Mouse (Mus musculus): ENCODE measurements around the gene Olfr910. TPM values are rescaled to one million over a fixed set of nuclear protein-coding genes. Genes with fewer than 3 reads are reported as not detected.

Gene Olfr910
- polyA plus RNA-seq (2016; fragmentation: Nextera tagmentation; extraction: Ambion mirVana), result not detected in 2 replicates

DNA sequence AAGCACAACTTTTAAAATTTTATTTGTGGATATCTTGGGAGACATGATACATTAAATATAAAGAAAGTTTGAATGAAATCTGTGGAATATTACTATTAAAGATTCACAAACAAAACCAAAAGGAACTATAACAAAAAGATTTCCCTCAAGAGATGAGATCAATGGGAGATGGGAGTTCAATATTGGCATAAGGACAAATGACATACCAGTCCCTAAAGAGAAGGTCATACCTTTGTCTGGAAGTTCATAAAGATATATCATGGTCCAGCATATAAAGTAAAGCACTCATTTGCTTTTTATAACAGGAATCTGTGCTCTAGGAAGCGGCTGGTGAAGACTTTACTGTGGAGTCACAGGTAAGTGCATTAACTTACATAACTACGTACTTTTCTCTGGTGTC, at the start of gene Olfr910:
Gene Olfr910, plus strand, starts transcription at position 301 of the 400 bp plus-strand sequence.
- no peak within 1 kb of the TSS for H3K9ac ChIP-seq (replicated peaks)
- H3K4me1 ChIP-seq, result no peaks in the 10 kb centered on the region
- no peaks in the 10 kb centered on the region for H3K9me3 ChIP-seq
- no peak within 1 kb of the TSS for H3K27ac ChIP-seq (replicated peaks)
- no peaks in the 10 kb centered on the region for H3K36me3 ChIP-seq
- WGBS, result 86% methylated on average over 2 of the region's 2 CpGs
- H3K4me2 ChIP-seq (replicated peaks), result no peak within 1 kb of the TSS
- no peak within 1 kb of the TSS for H3K4me3 ChIP-seq
- H3K27me3 ChIP-seq, result no peaks in the 10 kb centered on the region
- no peak for ATAC-seq (ENCODE audit: low FRiP score, low read depth)

DNA sequence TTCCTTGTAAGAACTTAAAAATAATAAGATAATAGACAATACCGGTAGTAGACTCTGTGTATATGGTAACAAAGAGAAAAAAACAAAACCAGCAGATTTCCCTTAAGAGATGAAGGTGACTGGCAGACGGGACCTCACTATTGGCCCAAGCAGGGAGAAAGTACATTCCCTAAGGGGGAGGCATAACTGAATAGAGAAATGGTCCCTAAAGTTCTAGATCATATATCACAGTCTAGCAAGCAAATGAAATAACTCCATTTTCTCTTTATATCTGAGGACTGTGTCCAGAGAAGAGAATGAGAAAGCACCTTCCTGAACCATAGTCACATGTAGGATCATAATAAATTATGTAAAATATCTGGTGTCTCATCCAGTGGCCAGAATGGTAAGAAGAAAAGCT, 42.1 kb upstream of the Olfr910 start, which contains the start of gene Olfr907:
Gene Olfr907, plus strand, starts transcription at position 301 of the 400 bp plus-strand sequence.
- H3K4me1 ChIP-seq, result no peaks in the 10 kb centered on the region
- no peak within 1 kb of the TSS for H3K4me2 ChIP-seq (replicated peaks)
- no peak within 1 kb of the TSS for H3K27ac ChIP-seq (replicated peaks)
- H3K36me3 ChIP-seq, result no peaks in the 10 kb centered on the region
- ATAC-seq (ENCODE audit: low FRiP score, low read depth), result no peak
- no peak within 1 kb of the TSS for H3K4me3 ChIP-seq
- H3K9ac ChIP-seq (replicated peaks), result no peak within 1 kb of the TSS
- H3K27me3 ChIP-seq, result no peaks in the 10 kb centered on the region
- no peaks in the 10 kb centered on the region for H3K9me3 ChIP-seq
- 78% methylated on average over 2 of the region's 2 CpGs for WGBS

- no peak overlapping the region for H3K27ac ChIP-seq (replicated peaks)
- ATAC-seq (ENCODE audit: low FRiP score, low read depth), result no peak
- H3K9me3 ChIP-seq, result no peaks in the 10 kb centered on the region
- H3K4me2 ChIP-seq (replicated peaks), result no peak overlapping the region
- H3K4me1 ChIP-seq, result no peaks in the 10 kb centered on the region
- H3K36me3 ChIP-seq, result no peaks in the 10 kb centered on the region
- 80% methylated on average over 2 of the region's 2 CpGs for WGBS
- no peak overlapping the region for H3K9ac ChIP-seq (replicated peaks)
- H3K27me3 ChIP-seq, result no peaks in the 10 kb centered on the region
- no peak overlapping the region for H3K4me3 ChIP-seq
Observed at GRCm38 (mm10) chr9:38512353-38512752, 25.3 kb upstream of the Olfr910 start.

- no peaks in the 10 kb centered on the region for H3K36me3 ChIP-seq
- H3K9me3 ChIP-seq, result no peaks in the 10 kb centered on the region
- 65% methylated on average over 1 of the region's 1 CpGs for WGBS
- no peaks in the 10 kb centered on the region for H3K27me3 ChIP-seq
- H3K9ac ChIP-seq (replicated peaks), result no peak within 1 kb of the TSS
- H3K4me1 ChIP-seq, result no peaks in the 10 kb centered on the region
- no peak for ATAC-seq (ENCODE audit: low FRiP score, low read depth)
- H3K4me2 ChIP-seq (replicated peaks), result no peak within 1 kb of the TSS
- H3K27ac ChIP-seq (replicated peaks), result no peak within 1 kb of the TSS
- H3K4me3 ChIP-seq, result no peak within 1 kb of the TSS
Observed at GRCm38 (mm10) chr9:38521280-38521679, 16.4 kb upstream of the Olfr910 start, which contains the start of gene Olfr911-ps1. TSS of gene Olfr911-ps1 (plus strand) at chr9:38521580.

GRCm38 (mm10) chr9:38579878-38580277, 42.2 kb downstream of the Olfr910 start, which contains the start of gene Olfr912:
TSS of gene Olfr912 (plus strand) at chr9:38580178.
- no peak within 1 kb of the TSS for H3K27ac ChIP-seq (replicated peaks)
- H3K36me3 ChIP-seq, result no peaks in the 10 kb centered on the region
- H3K4me1 ChIP-seq, result no peaks in the 10 kb centered on the region
- no peak within 1 kb of the TSS for H3K4me3 ChIP-seq
- no peaks in the 10 kb centered on the region for H3K27me3 ChIP-seq
- 69% methylated on average over 1 of the region's 1 CpGs for WGBS
- H3K9me3 ChIP-seq, result no peaks in the 10 kb centered on the region
- no peak for ATAC-seq (ENCODE audit: low FRiP score, low read depth)
- H3K4me2 ChIP-seq (replicated peaks), result no peak within 1 kb of the TSS
- H3K9ac ChIP-seq (replicated peaks), result no peak within 1 kb of the TSS

Other genes starting within 250 kb of the Olfr910 start
- not detected in 2 replicates for gene Olfr896-ps1, start 246.7 kb upstream of the Olfr910 start, polyA plus RNA-seq (2016; fragmentation: Nextera tagmentation; extraction: Ambion mirVana)
- gene Olfr25, start 208.8 kb upstream of the Olfr910 start, polyA plus RNA-seq (2016; fragmentation: Nextera tagmentation; extraction: Ambion mirVana), result not detected in 2 replicates
- gene Olfr898, start 189.4 kb upstream of the Olfr910 start, polyA plus RNA-seq (2016; fragmentation: Nextera tagmentation; extraction: Ambion mirVana), result not detected in 2 replicates
- gene Olfr250, start 171.0 kb upstream of the Olfr910 start, polyA plus RNA-seq (2016; fragmentation: Nextera tagmentation; extraction: Ambion mirVana), result not detected in 2 replicates
- gene Olfr251, start 160.8 kb upstream of the Olfr910 start, polyA plus RNA-seq (2016; fragmentation: Nextera tagmentation; extraction: Ambion mirVana), result not detected in 2 replicates
- not detected in 2 replicates for gene Olfr147, start 136.2 kb upstream of the Olfr910 start, polyA plus RNA-seq (2016; fragmentation: Nextera tagmentation; extraction: Ambion mirVana)
- not detected in 2 replicates for gene Olfr901, start 108.4 kb upstream of the Olfr910 start, polyA plus RNA-seq (2016; fragmentation: Nextera tagmentation; extraction: Ambion mirVana)
- not detected in 2 replicates for gene Olfr902, start 90.2 kb upstream of the Olfr910 start, polyA plus RNA-seq (2016; fragmentation: Nextera tagmentation; extraction: Ambion mirVana)
- gene Olfr904, start 74.7 kb upstream of the Olfr910 start, polyA plus RNA-seq (2016; fragmentation: Nextera tagmentation; extraction: Ambion mirVana), result not detected in 2 replicates
- gene Olfr905, start 66.7 kb upstream of the Olfr910 start, polyA plus RNA-seq (2016; fragmentation: Nextera tagmentation; extraction: Ambion mirVana), result not detected in 2 replicates
- gene Olfr906, start 50.8 kb upstream of the Olfr910 start, polyA plus RNA-seq (2016; fragmentation: Nextera tagmentation; extraction: Ambion mirVana), result not detected in 2 replicates
- not detected in 2 replicates for gene Olfr907, start 42.0 kb upstream of the Olfr910 start, polyA plus RNA-seq (2016; fragmentation: Nextera tagmentation; extraction: Ambion mirVana)
- not detected in 2 replicates for gene Olfr911-ps1, start 16.3 kb upstream of the Olfr910 start, polyA plus RNA-seq (2016; fragmentation: Nextera tagmentation; extraction: Ambion mirVana)
- not detected in 2 replicates for gene Olfr912, start 42.3 kb downstream of the Olfr910 start, polyA plus RNA-seq (2016; fragmentation: Nextera tagmentation; extraction: Ambion mirVana)
- not detected in 2 replicates for gene Olfr913, start 54.9 kb downstream of the Olfr910 start, polyA plus RNA-seq (2016; fragmentation: Nextera tagmentation; extraction: Ambion mirVana)
- not detected in 2 replicates for gene Olfr914, start 67.3 kb downstream of the Olfr910 start, polyA plus RNA-seq (2016; fragmentation: Nextera tagmentation; extraction: Ambion mirVana)
- gene Olfr916, start 122.0 kb downstream of the Olfr910 start, polyA plus RNA-seq (2016; fragmentation: Nextera tagmentation; extraction: Ambion mirVana), result not detected in 2 replicates
- gene Olfr917, start 128.0 kb downstream of the Olfr910 start, polyA plus RNA-seq (2016; fragmentation: Nextera tagmentation; extraction: Ambion mirVana), result not detected in 2 replicates
- gene Olfr918, start 136.8 kb downstream of the Olfr910 start, polyA plus RNA-seq (2016; fragmentation: Nextera tagmentation; extraction: Ambion mirVana), result not detected in 2 replicates
- gene Olfr919, start 165.8 kb downstream of the Olfr910 start, polyA plus RNA-seq (2016; fragmentation: Nextera tagmentation; extraction: Ambion mirVana), result not detected in 2 replicates
- gene Vwa5a, start 180.4 kb downstream of the Olfr910 start, polyA plus RNA-seq (2016; fragmentation: Nextera tagmentation; extraction: Ambion mirVana), result 7.9 and 9.0 TPM in 2 replicates
- not detected in 2 replicates for gene Olfr920, start 214.4 kb downstream of the Olfr910 start, polyA plus RNA-seq (2016; fragmentation: Nextera tagmentation; extraction: Ambion mirVana)
- gene Olfr921, start 235.2 kb downstream of the Olfr910 start, polyA plus RNA-seq (2016; fragmentation: Nextera tagmentation; extraction: Ambion mirVana), result not detected in 2 replicates